Mouse (Mus musculus) mesoderm, embryonic 11.5 days (tissue): Measurements from ENCODE around the gene Hsd17b6.

Source experiments
- DNase-seq: peaks from one replicate; pipeline ENCODE4 v3.0.0-alpha.2; 2012; ENCODE audit warnings: low read depth, low spot score

The Hsd17b6 gene

GRCm38 (mm10) chr10:127945432-127946064, 61.9 kb downstream of the Hsd17b6 start:
- peak; percentile 80 for DNase-seq
